ENCODE assay signal across 9 mouse cellular contexts in genomic region chr10:122447275-122447674, GRCm38 (mm10). TPM values are rescaled to one million over a fixed set of nuclear protein-coding genes. Genes with fewer than 3 reads are reported as not detected.
DNase-seq lines count a peak whose midpoint lies in the region; ATAC-seq and TF ChIP-seq lines count a peak whose summit lies in the region.
"Had no signal": no experiment of that assay in that cellular context is flagged by ENCODE, and none has a peak within 500 bp of the region (broad histone marks: within the 10 kb centered on the region; RNA-seq: fewer than 3 reads in every experiment).

No protein-coding gene starts in this region.

- peak; percentile 71 for DNase-seq in forebrain, embryonic 10.5 days (ENCODE audit: extremely low spot score, low spot score)
- DNase-seq in adrenal gland, postnatal 36 days = peak; percentile 83 to 84
- DNase-seq in fat pad, adult 2 months (ENCODE audit: extremely low read depth, low read depth, low spot score) = peak; percentile 36
- peak; percentile 41 to 54 for DNase-seq in left cerebral cortex, postnatal 36 days (ENCODE audit: low spot score in 2 of 2)
- DNase-seq in midbrain, embryonic 14.5 days = peak; percentile 89
- DNase-seq in stomach, postnatal 0 days (ENCODE audit: low spot score) = peak; percentile 65

- H3K9me3 ChIP-seq in forebrain, embryonic 10.5 days = no peaks in the 10 kb centered on the region
- H3K9me3 ChIP-seq in forebrain, embryonic 15.5 days = no peaks in the 10 kb centered on the region
- H3K9me3 ChIP-seq in midbrain, embryonic 14.5 days (ENCODE audit: control insufficient read depth, low read length) = no peaks in the 10 kb centered on the region
- no peaks in the 10 kb centered on the region for H3K9me3 ChIP-seq in stomach, postnatal 0 days (ENCODE audit: control insufficient read depth, low read length)

- TF ChIP-seq CTCF in stomach, postnatal 0 days (IDR thresholded peaks at IDR 0.05; ENCODE audit: low read depth) = peak; percentile 82

- H3K36me3 ChIP-seq in forebrain, embryonic 10.5 days (replicated peaks) = no peaks in the 10 kb centered on the region
- H3K36me3 ChIP-seq in forebrain, embryonic 15.5 days = no peaks in the 10 kb centered on the region
- H3K36me3 ChIP-seq in midbrain, embryonic 14.5 days (ENCODE audit: control insufficient read depth, insufficient read depth, low read length) = no peaks in the 10 kb centered on the region
- no peaks in the 10 kb centered on the region for H3K36me3 ChIP-seq in stomach, postnatal 0 days (ENCODE audit: control insufficient read depth, insufficient read depth, low read length)
- H3K36me3 ChIP-seq: G1E had no signal

- peaks cover 23% of the 10 kb centered on the region for H3K4me1 ChIP-seq in forebrain, embryonic 10.5 days
- peaks cover 17% of the 10 kb centered on the region for H3K4me1 ChIP-seq in forebrain, embryonic 15.5 days
- H3K4me1 ChIP-seq in midbrain, embryonic 14.5 days (ENCODE audit: control insufficient read depth, insufficient read depth, low read length) = peaks cover 14% of the 10 kb centered on the region; the same call in 1 of the 2 replicates
- H3K4me1 ChIP-seq in stomach, postnatal 0 days (replicated peaks; ENCODE audit: control insufficient read depth, insufficient read depth) = no peaks in the 10 kb centered on the region

- intact Hi-C loops in left cerebral cortex, postnatal 36 days (cut with DNase I) = loop anchor here (2.0 to 5.0 kb wide), 3 partner anchors 80 to 340 kb away; no protein-coding TSS in a partner anchor

- H3K27ac ChIP-seq in forebrain, embryonic 10.5 days = no peak overlapping the region
- H3K27ac ChIP-seq in forebrain, embryonic 15.5 days (replicated peaks) = no peak overlapping the region
- no peak overlapping the region for H3K27ac ChIP-seq in midbrain, embryonic 14.5 days (replicated peaks; ENCODE audit: low read depth, low read length)
- no peak overlapping the region for H3K27ac ChIP-seq in stomach, postnatal 0 days (replicated peaks)

- 33% methylated on average over 9 of the region's 10 CpGs for WGBS in forebrain, embryonic 10.5 days
- 29% methylated on average over 8 of the region's 10 CpGs for WGBS in forebrain, embryonic 15.5 days
- WGBS in midbrain, embryonic 14.5 days = 39% methylated on average over 9 of the region's 10 CpGs
- 19% methylated on average over 6 of the region's 10 CpGs for WGBS in stomach, postnatal 0 days

- H3K27me3 ChIP-seq in forebrain, embryonic 10.5 days (ENCODE audit: poor library complexity, severe bottlenecking) = peaks cover 48% of the 10 kb centered on the region
- H3K27me3 ChIP-seq in forebrain, embryonic 15.5 days = peaks cover 30% of the 10 kb centered on the region
- H3K27me3 ChIP-seq in midbrain, embryonic 14.5 days (ENCODE audit: control insufficient read depth, insufficient read depth, low read length) = peaks cover 25% of the 10 kb centered on the region
- H3K27me3 ChIP-seq in stomach, postnatal 0 days (ENCODE audit: control insufficient read depth, insufficient read depth, low read length) = no peaks in the 10 kb centered on the region

- TF ChIP-seq EP300 in stomach, postnatal 0 days (optimal IDR thresholded peaks at IDR 0.05) = no peak

- ATAC-seq in forebrain, embryonic 15.5 days (replicated peaks) = no peak; the same call in 1 of the 2 replicates
- peak; percentile 69 for ATAC-seq in inflammation-experienced regulatory T-cells, adult 6 months
- ATAC-seq in midbrain, embryonic 14.5 days (ENCODE audit: low FRiP score, low TSS enrichment) = no peak
- ATAC-seq in stomach, postnatal 0 days (ENCODE audit: low FRiP score, low TSS enrichment) = peak; percentile 64; the same call in 1 of the 2 replicates

- H3K4me2 ChIP-seq in forebrain, embryonic 15.5 days (replicated peaks) = no peak overlapping the region
- no peak overlapping the region for H3K4me2 ChIP-seq in midbrain, embryonic 14.5 days (ENCODE audit: low read length)
- H3K4me2 ChIP-seq in stomach, postnatal 0 days (replicated peaks; ENCODE audit: low read depth) = peak overlapping the region; percentile 67; the same call in 1 of the 2 replicates

- no peak overlapping the region for H3K9ac ChIP-seq in forebrain, embryonic 15.5 days (replicated peaks)
- H3K9ac ChIP-seq in midbrain, embryonic 14.5 days (replicated peaks; ENCODE audit: low read length) = no peak overlapping the region
- no peak overlapping the region for H3K9ac ChIP-seq in stomach, postnatal 0 days (ENCODE audit: low read length)

- no peak overlapping the region; the same call in 1 of the 2 replicates for H3K4me3 ChIP-seq in forebrain, embryonic 10.5 days
- no peak overlapping the region for H3K4me3 ChIP-seq in forebrain, embryonic 15.5 days
- no peak overlapping the region for H3K4me3 ChIP-seq in midbrain, embryonic 14.5 days (replicated peaks; ENCODE audit: low read depth, low read length)
- H3K4me3 ChIP-seq in stomach, postnatal 0 days (ENCODE audit: low read depth, low read length) = no peak overlapping the region

RNA-seq across cellular contexts. Expression of gene Avpr1a, which starts 1.0 kb away (rescaled TPM):
- 0.11 and 0.16 TPM in 2 replicates for polyA plus RNA-seq in forebrain, embryonic 10.5 days (2016; fragmentation: Nextera tagmentation; extraction: Ambion mirVana)
- 1.0 and 1.6 TPM in 2 replicates for polyA plus RNA-seq in forebrain, embryonic 15.5 days (2015; fragmentation: Nextera tagmentation; extraction: Ambion mirVana)
- total RNA-seq in adrenal gland, postnatal 36 days (2021) = 1 to 10 TPM; 1.5 to 2.8 TPM
- polyA plus RNA-seq in inflammation-experienced regulatory T-cells, adult 6 months (2017; shearing (Covaris generic)) = not detected
- total RNA-seq in left cerebral cortex, postnatal 36 days (2021) = under 1 TPM; 0.35 to 0.68 TPM
- 1.1 and 1.4 TPM in 2 replicates for polyA plus RNA-seq in midbrain, embryonic 14.5 days (2014; fragmentation: Nextera tagmentation; extraction: Ambion mirVana)
- polyA plus RNA-seq in stomach, postnatal 0 days (2015; fragmentation: Nextera tagmentation; extraction: Ambion mirVana) = 7.3 and 7.7 TPM in 2 replicates
- polyA plus RNA-seq: G1E had no signal

Comparison
In these comparisons a context has a peak if more than half of its experiments do, and no peak if none do; other contexts are left out.
1. DNase-seq: peak in every context shown above with its lines; median percentile 89 in midbrain, embryonic 14.5 days; 84 in adrenal gland, postnatal 36 days; 71 in forebrain, embryonic 10.5 days; 65 in stomach, postnatal 0 days; 48 in left cerebral cortex, postnatal 36 days; 36 in fat pad, adult 2 months.
2. ATAC-seq: peak in inflammation-experienced regulatory T-cells, adult 6 months (single experiment) and stomach, postnatal 0 days (single experiment); none in forebrain, embryonic 15.5 days (single experiment) and midbrain, embryonic 14.5 days (single experiment).